Mouse (Mus musculus): ENCODE data around the gene Epn3. TPM values are rescaled to one million over a fixed set of nuclear protein-coding genes. Genes with fewer than 3 reads are reported as not detected.

The Epn3 gene
- polyA plus RNA-seq (2015; fragmentation: Nextera tagmentation; extraction: Ambion mirVana): 0.78 and 0.91 TPM in 2 replicates

DNA sequence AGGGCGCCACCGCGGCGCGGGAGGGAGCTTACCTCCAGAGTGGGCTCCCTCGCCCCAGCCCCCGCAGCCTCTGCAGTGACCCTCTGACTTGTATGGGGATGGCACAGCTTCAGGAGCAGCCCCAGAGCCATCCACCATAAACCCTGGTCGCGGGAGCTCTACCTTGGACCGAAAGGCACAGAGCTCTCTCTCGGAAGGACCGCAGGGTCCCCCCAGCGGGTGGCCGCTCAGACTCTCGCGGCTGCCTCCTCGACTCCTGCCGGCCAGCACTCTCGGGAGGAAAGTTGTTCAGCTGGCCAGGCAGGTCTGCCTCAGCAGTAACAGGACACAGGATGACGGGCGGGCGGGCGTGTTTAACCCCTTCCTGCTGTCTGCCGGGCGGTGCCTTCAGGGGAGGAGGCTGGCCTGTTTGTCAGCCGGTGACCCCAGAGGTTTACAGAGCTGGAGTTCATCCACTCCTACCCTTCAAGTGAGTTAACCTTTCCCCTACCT lies at the start of gene Epn3:
Gene Epn3, minus strand, starts transcription at position 314 of the 492 bp plus-strand sequence.
- no peak for DNase-seq (ENCODE audit: low spot score)

DNA sequence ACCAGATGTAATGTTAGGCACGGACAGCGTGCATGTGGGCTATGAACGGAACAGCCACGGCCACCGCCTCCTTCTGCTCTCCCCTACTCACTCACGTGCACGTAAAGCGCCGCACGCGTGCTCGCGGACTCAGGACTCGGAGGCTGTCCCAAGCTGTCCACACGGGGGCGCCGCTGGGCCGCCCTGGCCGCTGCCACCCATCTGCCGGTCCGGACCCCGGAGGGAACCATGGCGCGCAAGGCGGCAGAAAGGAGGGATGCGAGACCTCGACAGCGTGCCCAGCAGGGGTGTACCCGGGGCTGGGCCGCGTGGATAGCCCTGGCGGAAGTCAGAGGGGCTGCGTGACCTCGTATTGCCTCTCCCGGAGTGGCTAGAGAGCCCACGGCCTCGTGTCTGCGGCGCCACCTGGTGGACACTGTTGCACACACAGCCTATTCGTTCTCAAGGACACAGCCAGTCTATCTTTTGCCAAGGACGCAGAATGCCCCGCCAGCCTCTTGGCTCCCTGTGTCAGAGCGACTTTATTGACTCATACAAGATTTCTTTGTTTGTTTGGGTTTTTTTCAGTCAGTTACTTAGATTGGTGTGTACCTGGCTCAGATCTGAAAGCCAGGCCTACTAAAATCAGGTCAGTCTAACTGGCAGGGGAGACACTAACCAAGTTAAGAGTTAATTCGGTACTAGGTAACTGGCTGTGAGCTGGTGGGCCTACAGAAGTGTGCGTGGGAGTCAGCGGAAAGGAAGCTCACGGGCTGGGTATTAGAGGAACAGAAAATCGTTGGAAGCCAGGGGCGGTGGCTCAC lies 49.3 kb upstream of the Epn3 start, which contains the start of gene Rsad1:
Gene Rsad1, minus strand, starts transcription at position 368 of the 803 bp plus-strand sequence.
- DNase-seq (ENCODE audit: low spot score): peak; percentile 91

DNA sequence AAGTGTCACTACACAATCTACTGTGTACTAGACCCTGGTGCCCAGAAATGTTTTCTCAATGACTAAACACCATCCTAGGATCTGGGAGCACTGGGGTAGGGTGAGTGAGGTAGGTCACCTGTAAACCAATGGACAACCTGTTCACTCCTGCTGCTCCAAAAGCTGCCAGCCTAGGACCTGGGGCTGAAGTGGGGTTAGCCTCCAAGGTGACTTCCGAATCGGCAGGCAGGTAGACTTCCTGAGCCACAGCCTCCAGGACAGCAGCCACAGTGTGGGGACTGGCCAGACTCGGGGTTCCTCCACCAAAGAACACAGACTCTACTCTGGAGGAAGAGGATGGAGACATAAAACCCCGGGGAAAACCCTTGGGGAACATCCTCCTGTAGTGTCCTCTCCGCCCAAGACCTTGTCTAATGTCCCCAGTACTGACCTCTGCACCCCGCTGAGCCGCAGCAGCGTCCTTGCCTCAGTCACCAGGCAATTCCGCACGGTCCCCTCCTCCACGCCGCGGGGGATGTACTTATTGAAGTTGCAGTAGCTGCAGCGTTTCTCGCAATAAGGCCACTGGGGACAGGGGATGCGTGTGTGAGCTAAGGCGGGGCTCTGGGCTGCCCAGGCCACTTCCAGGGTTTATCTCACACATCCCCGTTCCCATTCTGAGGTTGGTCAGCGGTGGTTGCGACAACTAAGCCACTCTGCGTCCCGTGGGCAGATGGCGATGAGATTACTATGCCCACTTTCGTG lies 48.4 kb upstream of the Epn3 start:
- peak; percentile 27 for DNase-seq (ENCODE audit: low spot score)

DNA sequence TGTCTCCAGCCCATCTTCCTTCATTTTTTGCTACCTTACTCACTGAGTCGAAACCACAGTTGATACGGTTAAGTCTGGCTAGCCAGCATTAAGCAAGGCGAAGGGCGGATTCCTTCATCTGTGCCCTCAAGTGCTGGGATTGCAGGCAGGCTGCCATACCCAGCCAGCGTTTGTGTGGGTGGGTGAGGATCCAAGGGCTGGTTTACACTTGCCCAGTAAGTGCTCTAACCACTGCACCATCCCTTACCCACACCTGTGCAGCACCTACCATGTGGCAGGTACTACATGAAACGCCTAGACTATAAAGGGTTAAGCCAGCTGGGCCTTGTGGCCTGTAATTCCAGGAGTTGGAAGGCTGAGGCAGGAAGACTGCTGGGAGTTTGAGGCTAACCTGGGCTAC lies 47.5 kb upstream of the Epn3 start:
- DNase-seq (ENCODE audit: low spot score): no peak

DNA sequence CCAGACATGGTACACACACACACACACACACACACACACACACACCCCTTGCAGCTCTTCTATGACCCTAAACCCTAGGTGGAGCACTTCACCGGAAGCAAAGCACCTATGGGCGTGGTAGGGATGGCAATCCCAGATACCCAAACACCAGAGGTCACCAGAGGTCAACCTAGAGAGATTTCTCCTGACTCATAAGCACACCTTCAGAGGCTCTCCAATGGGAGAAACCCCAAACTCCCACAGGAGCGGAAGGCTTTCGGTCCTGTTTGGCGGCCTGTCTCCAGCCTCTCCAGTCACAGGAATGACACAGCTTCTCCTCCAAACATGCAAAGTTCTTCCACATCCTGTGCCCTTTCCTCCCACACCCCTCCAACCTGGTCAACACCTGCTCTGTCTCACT lies 46.6 kb upstream of the Epn3 start:
- no peak for DNase-seq (ENCODE audit: low spot score)

DNA sequence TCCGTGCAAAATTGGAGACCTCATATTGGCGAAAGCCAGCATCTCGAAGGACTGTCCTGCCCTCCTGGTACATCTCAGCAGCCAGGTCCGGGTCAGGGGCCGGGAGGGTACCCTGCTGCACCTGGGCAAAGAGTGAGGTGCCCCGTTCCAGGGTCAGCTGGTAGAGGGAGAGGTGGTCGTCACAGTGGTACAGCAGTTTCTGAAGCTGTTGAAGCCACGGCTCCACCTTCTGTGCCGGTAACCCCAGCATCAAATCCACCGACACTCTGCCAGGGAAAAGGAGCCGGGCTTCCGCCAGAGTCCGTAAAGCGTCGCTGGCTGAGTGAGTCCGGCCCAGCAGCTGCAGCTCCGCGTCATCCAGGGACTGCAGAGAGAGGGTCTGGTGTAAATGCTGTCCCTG lies 44.6 kb upstream of the Epn3 start:
- DNase-seq (ENCODE audit: low spot score): no peak

DNA sequence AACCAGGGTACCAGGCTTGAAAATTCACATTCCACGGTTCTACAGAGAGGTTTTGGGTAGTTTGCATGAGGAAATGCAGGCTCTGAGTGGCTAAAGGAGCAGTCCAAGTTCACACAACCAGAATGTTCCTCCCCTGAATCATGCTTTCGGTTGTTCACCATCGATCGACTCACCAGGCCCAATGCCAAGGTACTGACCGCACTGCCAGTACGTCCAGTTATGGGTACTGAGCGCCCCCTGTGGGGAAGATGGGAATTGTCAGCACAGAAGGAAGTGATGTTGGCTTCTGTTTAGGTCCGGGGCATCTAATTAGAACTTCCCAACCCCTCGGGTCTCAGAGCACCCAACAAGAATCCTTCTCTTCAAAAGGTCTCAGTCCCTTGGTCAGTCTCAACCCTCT lies 44.2 kb upstream of the Epn3 start:
- DNase-seq (ENCODE audit: low spot score): peak; percentile 12

DNA sequence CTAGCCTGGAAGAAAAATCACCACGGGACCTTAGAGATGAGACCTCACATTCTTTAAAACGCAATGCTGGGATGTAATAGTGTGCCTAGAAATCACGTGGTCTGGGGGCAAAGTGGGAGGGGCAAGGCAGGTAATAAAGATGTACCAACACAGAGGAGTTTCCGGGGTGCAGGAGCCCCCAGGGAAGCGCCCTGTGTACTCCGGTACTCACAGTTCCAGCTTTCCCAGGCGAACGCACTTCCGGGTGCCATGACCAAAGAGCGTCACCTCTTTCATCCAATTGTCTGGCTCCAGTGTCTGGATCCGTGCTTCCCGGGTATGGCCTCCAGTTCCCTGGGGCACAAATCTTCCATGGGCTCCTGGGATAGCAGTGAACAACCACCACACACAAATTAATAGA lies 43.6 kb upstream of the Epn3 start:
- no peak for DNase-seq (ENCODE audit: low spot score)

DNA sequence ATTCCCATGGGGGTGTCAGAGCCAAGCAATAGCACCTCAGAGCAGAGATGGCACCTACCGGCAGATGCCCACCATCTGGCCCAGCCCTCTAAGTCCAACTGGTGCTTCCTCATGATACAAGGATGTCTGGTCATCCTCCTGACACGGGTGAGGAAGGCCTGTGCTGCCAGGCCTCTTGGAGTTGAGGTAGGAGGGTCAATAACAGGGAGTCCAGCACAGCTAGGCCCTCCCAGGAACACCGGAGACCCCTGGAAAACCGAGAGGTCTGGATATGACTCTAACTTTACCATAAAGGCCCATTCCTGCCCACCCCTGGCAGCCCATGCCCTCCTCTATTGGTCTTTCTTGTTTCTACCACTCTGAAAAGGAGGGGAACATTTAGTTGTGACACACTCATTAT lies 42.6 kb upstream of the Epn3 start:
- DNase-seq (ENCODE audit: low spot score): no peak

DNA sequence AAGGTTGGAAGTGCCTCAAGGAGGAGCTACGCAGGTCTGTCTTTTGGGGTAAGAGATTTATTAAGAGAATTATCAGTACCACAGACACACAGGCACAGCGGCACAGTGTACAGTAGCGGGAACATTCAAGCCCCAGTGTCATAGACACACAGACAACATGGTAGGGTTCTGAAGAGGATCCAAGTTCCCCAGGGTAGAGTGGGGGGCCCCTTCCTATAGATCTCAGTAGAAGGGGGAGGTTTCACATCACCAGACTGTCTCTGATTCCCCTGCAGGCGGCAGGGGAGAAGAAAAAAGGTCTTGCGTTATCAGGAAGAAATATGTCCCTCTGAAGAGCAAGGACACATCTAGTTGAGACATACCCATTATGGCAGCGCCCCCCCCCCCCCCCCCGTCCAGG lies 40.0 kb upstream of the Epn3 start:
- DNase-seq (ENCODE audit: low spot score): no peak

DNA sequence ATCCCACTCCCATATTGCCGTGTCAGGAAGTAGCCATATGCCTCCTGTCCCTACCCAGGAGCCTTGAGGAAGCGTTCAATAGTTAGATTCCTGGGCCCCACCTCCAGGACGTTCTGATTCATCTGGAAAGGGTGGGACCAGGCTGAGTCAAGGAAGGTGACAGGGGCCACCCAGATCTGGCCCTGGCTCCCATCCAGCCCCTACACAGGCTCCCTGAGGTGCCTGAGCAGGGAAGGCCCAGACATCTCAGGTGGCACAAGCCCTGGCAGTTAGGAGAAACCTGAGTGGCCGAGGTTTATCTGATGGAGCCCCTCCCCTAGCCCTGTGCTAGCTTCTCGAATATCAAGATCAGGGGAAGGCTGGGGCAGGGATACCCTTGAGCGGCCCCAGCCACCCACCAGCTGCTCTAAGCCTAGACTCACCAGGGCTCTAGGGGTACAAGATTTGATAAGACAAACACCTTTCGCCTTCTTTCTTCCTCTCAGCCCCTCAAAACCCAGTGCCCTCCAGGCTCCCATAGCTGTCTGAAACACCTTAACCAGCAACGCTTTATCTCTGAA lies 39.0 kb upstream of the Epn3 start:
- no peak for DNase-seq (ENCODE audit: low spot score)

DNA sequence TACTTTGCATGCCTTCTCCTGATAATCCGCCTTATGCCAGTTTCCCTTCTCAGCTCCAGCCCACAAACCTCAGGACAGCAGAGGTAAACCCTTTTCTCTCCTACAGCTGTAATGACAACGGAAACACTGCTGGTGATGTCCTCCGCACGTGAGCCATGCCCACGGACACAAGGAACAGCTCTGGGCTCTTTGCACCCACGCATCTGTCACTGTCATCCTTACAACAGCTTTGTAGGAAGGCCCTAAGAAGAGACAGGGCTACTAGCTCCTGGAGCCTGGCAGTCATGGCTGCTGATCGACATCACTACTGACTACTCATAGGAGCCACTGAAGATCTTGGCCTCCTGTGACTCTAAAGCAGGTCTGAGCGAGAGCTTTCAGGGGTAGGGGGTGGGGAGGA lies 33.4 kb upstream of the Epn3 start:
- no peak for DNase-seq (ENCODE audit: low spot score)

DNA sequence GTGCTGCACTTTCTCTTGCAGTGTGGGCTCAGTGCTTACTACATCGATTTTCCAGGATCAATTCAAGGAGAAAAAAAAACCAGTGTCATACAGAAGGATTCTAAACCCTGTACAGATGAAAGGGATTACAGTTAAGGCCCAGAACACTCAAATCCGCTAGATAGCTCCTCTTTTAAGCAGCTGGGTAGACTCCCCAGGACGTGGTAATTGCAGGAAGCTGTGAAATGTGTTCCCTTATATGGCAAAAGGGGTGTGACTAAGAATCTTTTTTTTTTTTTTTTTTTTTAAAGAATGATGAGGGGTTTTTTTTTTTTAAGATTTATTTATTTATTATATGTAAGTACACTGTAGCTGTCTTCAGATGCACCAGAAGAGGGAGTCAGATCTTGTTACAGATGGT lies 29.1 kb upstream of the Epn3 start:
- DNase-seq (ENCODE audit: low spot score): no peak

DNA sequence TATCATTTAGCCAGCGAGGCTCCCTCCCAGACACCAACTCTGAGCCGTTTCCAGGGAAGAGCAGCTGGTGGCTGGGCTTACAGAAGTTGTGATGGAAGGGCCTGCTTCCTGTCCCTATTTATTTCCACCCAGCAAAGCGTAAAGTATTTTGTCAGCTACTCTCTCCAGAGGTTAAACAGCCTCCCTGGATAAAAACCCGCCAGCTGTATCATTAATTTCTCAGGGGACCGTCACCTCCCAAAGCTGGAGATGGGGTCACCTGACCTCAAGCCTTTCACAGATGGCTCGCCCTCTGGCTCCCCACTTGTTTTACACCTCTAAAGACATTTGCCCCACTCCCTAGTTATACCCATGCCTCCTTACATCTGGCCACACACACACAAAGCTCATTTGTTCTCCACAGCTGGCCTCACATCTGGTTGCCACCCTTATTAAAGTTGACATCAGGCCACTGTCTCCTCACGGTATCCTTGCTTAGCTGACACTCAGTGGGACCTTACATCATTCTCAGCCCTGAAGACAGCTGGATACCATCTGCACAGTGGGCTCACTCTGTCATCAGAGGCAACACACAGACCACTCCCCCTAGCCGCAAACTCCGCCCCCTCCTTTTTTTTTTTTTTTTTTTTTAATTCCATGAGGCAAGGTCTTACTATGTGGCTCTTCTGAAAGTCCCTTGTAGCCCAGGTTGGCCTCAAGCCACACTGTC lies 26.6 kb upstream of the Epn3 start:
- DNase-seq (ENCODE audit: low spot score): no peak

DNA sequence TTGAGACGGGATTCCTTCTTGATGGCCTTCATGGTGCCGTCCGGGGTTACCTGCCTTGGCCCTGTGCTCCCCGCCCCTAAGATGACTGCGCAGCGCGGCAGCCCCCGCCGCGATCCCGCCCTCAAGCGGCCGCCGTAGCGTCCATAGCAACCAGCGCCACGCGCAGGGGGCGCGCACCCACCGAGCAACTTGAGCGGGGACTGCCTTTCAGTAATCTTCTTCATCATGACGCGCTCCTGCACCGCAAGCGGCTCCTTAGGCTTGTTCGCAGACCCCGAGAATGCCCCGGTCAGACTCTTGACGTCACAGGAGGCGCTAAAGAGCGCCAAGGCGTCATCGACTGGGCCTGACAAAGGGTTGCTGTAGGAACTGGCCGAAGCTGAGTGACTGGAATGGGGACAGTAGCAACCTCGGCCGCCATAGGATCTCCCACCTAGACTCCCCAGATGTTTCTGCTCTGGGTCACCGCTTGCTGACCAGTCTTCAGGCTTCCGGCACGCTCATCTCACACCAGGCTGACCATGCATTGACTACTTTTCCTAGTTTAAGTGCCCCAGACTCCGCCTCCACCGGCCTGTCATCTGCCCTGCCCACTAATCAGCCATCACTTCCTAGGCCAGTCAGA lies 21.6 kb upstream of the Epn3 start, which contains the start of gene Mycbpap:
Gene Mycbpap, minus strand, starts transcription at position 524 of the 625 bp plus-strand sequence.
- DNase-seq (ENCODE audit: low spot score): peak; percentile 10

DNA sequence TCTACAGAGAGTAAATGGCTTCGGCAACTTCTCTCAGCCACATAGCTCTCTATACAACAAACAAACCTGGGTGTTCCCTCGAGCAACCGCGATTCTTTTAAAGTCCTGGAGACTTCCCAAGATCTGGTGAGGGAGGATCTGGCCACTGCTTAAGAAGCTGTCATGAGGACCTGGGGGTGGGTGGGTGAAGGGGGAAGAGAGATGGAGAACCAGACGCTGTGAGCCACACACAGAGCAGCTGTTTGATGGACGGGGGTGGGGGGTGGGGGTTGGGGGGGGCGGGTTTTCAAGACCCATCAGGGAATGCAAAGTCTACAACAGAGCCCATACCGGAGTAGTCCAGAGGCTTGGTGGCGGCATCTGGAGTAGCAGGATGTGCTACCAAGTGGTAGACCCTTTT lies 13.7 kb upstream of the Epn3 start:
- no peak for DNase-seq (ENCODE audit: low spot score)

DNA sequence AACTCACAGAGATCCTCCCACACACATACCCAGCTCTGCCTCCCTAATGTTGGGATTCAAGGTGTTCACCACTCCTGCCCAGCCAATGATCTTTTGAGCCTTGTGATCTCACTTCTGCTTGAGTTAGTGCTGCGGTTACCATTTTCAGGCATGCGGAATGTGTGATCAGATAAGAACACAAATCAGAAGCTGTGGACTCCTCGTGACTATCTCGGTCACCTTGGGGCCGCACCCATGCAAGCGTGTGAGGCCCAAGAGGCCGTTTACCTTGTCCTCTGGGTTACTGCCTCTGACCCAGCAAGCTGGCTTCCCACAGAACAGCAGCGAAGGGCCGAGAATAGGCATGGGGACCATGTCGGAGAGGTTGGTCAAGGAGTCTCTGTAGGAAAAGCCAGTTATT lies 9.2 kb upstream of the Epn3 start:
- no peak for DNase-seq (ENCODE audit: low spot score)

DNA sequence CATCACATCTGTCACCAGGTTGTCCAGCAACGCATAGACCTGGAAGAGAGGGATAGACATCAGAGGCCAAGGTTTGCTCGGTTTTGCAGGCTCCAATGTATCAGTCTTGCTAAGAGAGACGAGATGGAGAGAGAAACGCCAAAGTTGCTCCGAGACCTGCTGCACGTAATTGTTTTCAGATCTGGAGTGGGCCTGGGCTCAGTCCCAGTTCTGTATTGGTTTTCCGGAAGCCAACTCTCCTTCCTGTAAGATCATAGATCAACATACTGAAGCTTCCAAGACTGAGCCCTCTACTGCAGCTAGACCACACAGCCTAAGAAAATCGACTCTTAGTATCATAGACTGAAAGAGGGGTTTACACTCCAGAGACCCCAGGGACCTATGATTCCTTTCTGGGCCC lies 1.7 kb upstream of the Epn3 start:
- DNase-seq (ENCODE audit: low spot score): no peak

DNA sequence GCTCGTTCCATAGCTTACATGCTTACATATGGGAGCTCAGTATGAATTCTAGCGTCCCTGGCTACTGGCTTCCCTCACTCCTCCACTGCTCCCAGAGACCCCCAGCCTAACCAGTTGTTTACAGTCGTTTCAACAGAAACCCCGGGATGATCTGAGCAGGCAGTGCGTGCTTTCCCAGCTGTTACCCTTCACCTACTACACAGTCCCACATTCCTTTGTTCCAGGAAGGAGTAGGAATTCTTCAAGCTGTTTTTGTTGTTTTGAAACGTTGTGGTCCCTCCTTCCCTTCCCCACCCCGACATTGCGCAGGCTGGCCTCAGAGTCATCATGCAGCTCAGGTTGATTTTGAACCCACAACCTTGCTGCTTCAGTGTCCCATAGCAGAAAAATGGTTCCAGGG lies 588 bp upstream of the Epn3 start:
- DNase-seq (ENCODE audit: low spot score): no peak

DNA sequence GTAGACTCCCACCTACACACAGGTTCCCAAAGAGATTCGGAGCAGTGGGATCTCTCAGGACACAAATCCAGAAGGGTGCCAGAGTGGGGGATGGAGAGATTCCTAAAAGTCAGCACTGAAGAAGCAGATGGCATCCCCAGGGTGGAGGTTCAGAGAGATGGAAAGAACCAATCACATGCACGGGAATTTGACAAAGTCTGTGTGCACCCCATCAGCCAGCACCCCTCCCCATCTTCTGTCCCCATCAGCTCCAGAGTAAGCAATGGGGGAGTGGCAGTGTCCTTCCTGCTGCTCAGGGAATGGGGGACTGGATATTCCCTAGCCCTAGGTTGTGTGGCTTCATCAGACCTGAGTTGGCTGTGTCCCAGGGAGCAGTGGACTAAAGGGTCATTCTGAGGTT lies 739 bp downstream of the Epn3 start:
- no peak for DNase-seq (ENCODE audit: low spot score)
